Mouse (Mus musculus) liver, embryonic 16.5 days (tissue): ENCODE measurements around the gene Chd9. TPM values are rescaled to one million over a fixed set of nuclear protein-coding genes. Genes with fewer than 3 reads are reported as not detected.
"Not testable (repeated sequence)": the region's sequence is repeated elsewhere in the genome, so short reads cannot be mapped to it uniquely, and the experiment has no call there.

Source experiments
- ATAC-seq: fragments of 200-750 bp; cut with Nextera tagmentation; 2 replicates; pipeline ENCODE4 v1.8.0; 2017; ENCODE audit warnings: low read depth, mild to moderate bottlenecking, moderate number of reproducible peaks, moderate library complexity
- H3K27ac ChIP-seq: fragments of 300-500 bp; sonication (generic); 2 replicates; pipeline ENCODE4 v1.5.1; 2014; ENCODE audit warnings: mild to moderate bottlenecking, low read length
- H3K27me3 ChIP-seq: fragments of 300-500 bp; sonication (generic); 2 replicates; pipeline ENCODE4 v1.6.1; 2014; ENCODE audit warnings: low read depth, low read length, mixed read lengths; ENCODE audit not compliant: control insufficient read depth, insufficient read depth
- H3K36me3 ChIP-seq: fragments of 300-500 bp; sonication (generic); 2 replicates; pipeline ENCODE4 v1.6.1; 2014; ENCODE audit warnings: mild to moderate bottlenecking; ENCODE audit not compliant: control insufficient read depth, insufficient read depth
- H3K4me1 ChIP-seq: fragments of 300-500 bp; sonication (generic); 2 replicates; pipeline ENCODE4 v1.6.1; 2014; ENCODE audit warnings: low read depth, low read length, mixed read lengths; ENCODE audit not compliant: control insufficient read depth
- H3K4me2 ChIP-seq: fragments of 300-500 bp; sonication (generic); 2 replicates; pipeline ENCODE4 v1.6.1; 2014; ENCODE audit warnings: low read depth, low read length, mixed read lengths
- H3K4me3 ChIP-seq: fragments of 300-500 bp; sonication (generic); 2 replicates; pipeline ENCODE4 v1.5.1; 2014; ENCODE audit warnings: low read depth, mild to moderate bottlenecking, low read length
- H3K9ac ChIP-seq: fragments of 300-500 bp; sonication (generic); 2 replicates; pipeline ENCODE4 v1.6.1; 2014; ENCODE audit warnings: low read depth, low read length
- H3K9me3 ChIP-seq: fragments of 300-500 bp; sonication (generic); replicated peaks from 2 replicates; pipeline ENCODE4 v1.6.1; 2016; ENCODE audit warnings: low read length; ENCODE audit not compliant: control insufficient read depth
- WGBS: fragments of 180-500 bp; shearing (Covaris S2); extraction: QIAGEN DNeasy Blood & Tissue Kit; methylation state at CpG from one replicate; pipeline ENCODE4 v1.1.7; 2014; ENCODE audit not compliant: insufficient replicate concordance; 5-methylcytosine and 5-hydroxymethylcytosine counted together
- polyA plus RNA-seq: library from polyadenylated mRNA; unstranded; fragments of >200 nt; fragmentation: Nextera tagmentation; extraction: Ambion mirVana; gene quantifications from 2 replicates; pipeline ENCODE4 v1.2.1, GENCODE M21; 2015

Chd9 gene
- polyA plus RNA-seq, 1 experiment from 2014 or later: 18.5 TPM

GRCm38 (mm10) chr8:90886369-90886712 is 58.2 kb downstream of the Chd9 start:
- not testable (repeated sequence) for ATAC-seq, H3K36me3 ChIP-seq, H3K4me2 ChIP-seq, H3K9ac ChIP-seq, H3K4me3 ChIP-seq, H3K27ac ChIP-seq, H3K4me1 ChIP-seq, H3K9me3 ChIP-seq, H3K27me3 ChIP-seq
- WGBS: no CpG with 5 or more reads among the region's 15 CpGs

- not testable (repeated sequence) for H3K36me3 ChIP-seq, H3K27ac ChIP-seq, H3K27me3 ChIP-seq, ATAC-seq, H3K9me3 ChIP-seq, H3K4me1 ChIP-seq, H3K4me2 ChIP-seq, H3K9ac ChIP-seq
- no CpG with 5 or more reads among the region's 20 CpGs for WGBS
- H3K4me3 ChIP-seq: peak overlapping the region; percentile 52
These were observed 59.2 kb downstream of the Chd9 start for GRCm38 (mm10) chr8:90887328-90887727.

- Histone ChIP-seq H3K4me1 (no peaks in the 10 kb centered on the region), H3K4me3 (no peak overlapping the region), H3K36me3 (no peaks in the 10 kb centered on the region), H3K27me3 (no peaks in the 10 kb centered on the region), H3K9me3 (no peaks in the 10 kb centered on the region), H3K27ac (no peak overlapping the region; the same call in 1 of the 2 replicates), H3K9ac (no peak overlapping the region), H3K4me2 (no peak overlapping the region)
- WGBS: 72% methylated on average over 8 of the region's 8 CpGs
- ATAC-seq: peak; percentile 32
These were observed 63.9 kb downstream of the Chd9 start for GRCm38 (mm10) chr8:90891872-90892578.

GRCm38 (mm10) chr8:90892579-90892919 is 64.4 kb downstream of the Chd9 start:
- H3K9ac ChIP-seq: no peak overlapping the region
- no peak overlapping the region for H3K4me3 ChIP-seq
- H3K27me3 ChIP-seq: no peaks in the 10 kb centered on the region
- no peak overlapping the region for H3K4me2 ChIP-seq
- ATAC-seq: peak; percentile 87
- no peaks in the 10 kb centered on the region for H3K4me1 ChIP-seq
- WGBS: 41% methylated on average over 5 of the region's 5 CpGs
- no peaks in the 10 kb centered on the region for H3K9me3 ChIP-seq
- no peaks in the 10 kb centered on the region for H3K36me3 ChIP-seq
- no peak overlapping the region for H3K27ac ChIP-seq

- Histone ChIP-seq H3K4me3 (no peak overlapping the region), H3K4me2 (no peak overlapping the region), H3K9me3 (no peaks in the 10 kb centered on the region), H3K4me1 (no peaks in the 10 kb centered on the region), H3K27me3 (no peaks in the 10 kb centered on the region), H3K27ac (no peak overlapping the region), H3K9ac (no peak overlapping the region), H3K36me3 (no peaks in the 10 kb centered on the region)
- 59% methylated on average over 14 of the region's 14 CpGs for WGBS
- no peak for ATAC-seq
These were observed 66.2 kb downstream of the Chd9 start for GRCm38 (mm10) chr8:90894231-90894914.

GRCm38 (mm10) chr8:90897343-90897742 is 69.2 kb downstream of the Chd9 start:
- Histone ChIP-seq H3K27ac (no peak overlapping the region), H3K4me1 (no peaks in the 10 kb centered on the region), H3K9ac (no peak overlapping the region), H3K27me3 (no peaks in the 10 kb centered on the region), H3K36me3 (no peaks in the 10 kb centered on the region), H3K9me3 (no peaks in the 10 kb centered on the region), H3K4me3 (no peak overlapping the region), H3K4me2 (no peak overlapping the region)
- 68% methylated on average over 5 of the region's 5 CpGs for WGBS
- ATAC-seq: no peak

GRCm38 (mm10) chr8:90898578-90898977 is 70.4 kb downstream of the Chd9 start:
- Histone ChIP-seq H3K4me3 (no peak overlapping the region), H3K36me3 (no peaks in the 10 kb centered on the region), H3K4me1 (no peaks in the 10 kb centered on the region), H3K4me2 (no peak overlapping the region), H3K27ac (no peak overlapping the region), H3K27me3 (no peaks in the 10 kb centered on the region), H3K9ac (no peak overlapping the region), H3K9me3 (no peaks in the 10 kb centered on the region)
- ATAC-seq: no peak
- 13% methylated on average over 6 of the region's 6 CpGs for WGBS

GRCm38 (mm10) chr8:90902002-90902401 is 73.8 kb downstream of the Chd9 start:
- Histone ChIP-seq H3K9ac (no peak overlapping the region), H3K27ac (no peak overlapping the region), H3K27me3 (peaks cover 4% of the 10 kb centered on the region), H3K4me3 (no peak overlapping the region), H3K4me2 (no peak overlapping the region), H3K9me3 (no peaks in the 10 kb centered on the region), H3K36me3 (no peaks in the 10 kb centered on the region), H3K4me1 (no peaks in the 10 kb centered on the region)
- WGBS: 59% methylated on average over 2 of the region's 2 CpGs
- no peak for ATAC-seq

- Histone ChIP-seq H3K36me3 (no peaks in the 10 kb centered on the region), H3K4me2 (no peak overlapping the region), H3K27me3 (peaks cover 6% of the 10 kb centered on the region), H3K9me3 (no peaks in the 10 kb centered on the region), H3K4me1 (peaks cover 6% of the 10 kb centered on the region), H3K9ac (no peak overlapping the region), H3K4me3 (no peak overlapping the region), H3K27ac (no peak overlapping the region)
- ATAC-seq: no peak
- WGBS: 69% methylated on average over 2 of the region's 2 CpGs
These were observed 76.1 kb downstream of the Chd9 start for GRCm38 (mm10) chr8:90904171-90904706.
